Comparison of ENCODE assay signal across 8 mouse cellular contexts in the genomic region with DNA sequence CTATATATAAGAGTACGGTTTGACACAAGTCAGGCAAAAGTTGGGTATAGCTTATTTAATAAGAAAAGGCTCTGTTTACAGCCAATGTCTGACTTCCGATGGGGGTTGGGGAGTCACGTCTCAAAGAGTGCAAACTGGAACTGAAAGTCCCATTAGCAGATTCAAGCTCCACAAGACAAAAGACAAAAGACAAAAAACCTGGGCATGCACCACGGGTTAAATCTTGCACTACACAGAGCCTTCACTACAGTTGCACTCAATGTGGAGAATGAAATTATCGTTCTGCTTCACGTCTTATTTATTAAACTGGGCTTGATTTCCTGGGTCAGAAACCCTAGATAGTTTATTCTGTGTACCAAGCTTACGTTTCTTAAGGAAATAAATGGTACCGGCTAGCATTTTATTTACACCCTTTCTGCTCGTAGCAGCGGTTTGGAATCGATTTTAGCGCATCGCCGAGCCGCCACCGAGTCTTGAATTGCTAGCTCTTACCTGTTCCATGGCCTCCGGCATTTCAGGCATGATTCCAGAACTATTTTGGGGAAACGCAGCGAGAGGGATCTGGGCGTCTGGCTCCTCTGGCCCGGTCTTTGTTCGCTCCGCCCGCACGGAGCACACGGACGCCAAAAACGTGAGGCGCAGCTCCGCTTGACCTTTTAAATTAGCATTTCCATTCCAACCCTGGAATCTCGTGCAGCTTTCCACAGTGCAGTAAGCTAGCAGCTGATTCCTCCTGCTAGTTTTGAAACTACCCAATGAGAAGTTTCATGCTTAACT. TPM values are rescaled to one million over a fixed set of nuclear protein-coding genes. Genes with fewer than 3 reads are reported as not detected.
DNase-seq lines count a peak whose midpoint lies in the region; ATAC-seq lines count a peak whose summit lies in the region.

No protein-coding gene starts in this region.

- peak overlapping the region; percentile 89 for H3K4me3 ChIP-seq in hindbrain, embryonic 13.5 days
- H3K4me3 ChIP-seq in macrophage (ENCODE audit: inconsistent target) = peak overlapping the region; percentile 76

- peak overlapping the region; percentile 96 for H3K4me2 ChIP-seq in hindbrain, embryonic 13.5 days

- peak; percentile 96 for DNase-seq in R1 (ENCODE audit: low read depth, low spot score)
- peak; percentile 74 for DNase-seq in cerebellum, adult 8-10 months
- DNase-seq in frontal cortex, postnatal 14 days (ENCODE audit: low spot score in 2 of 2) = peak; percentile 38 to 40
- peak; percentile 41 to 48 for DNase-seq in layer of hippocampus, postnatal 36 days
- peak; percentile 70 to 78 for DNase-seq in right cerebral cortex, postnatal 10 days (ENCODE audit: low spot score in 2 of 2)
- DNase-seq in urinary bladder, postnatal 4 days (ENCODE audit: low spot score in 2 of 2) = peak; percentile 51 to 63

- H3K9ac ChIP-seq in hindbrain, embryonic 13.5 days = peak overlapping the region; percentile 81

- H3K27ac ChIP-seq in hindbrain, embryonic 13.5 days = peak overlapping the region; percentile 93
- H3K27ac ChIP-seq in macrophage = peak overlapping the region; percentile 85

- WGBS in hindbrain, embryonic 13.5 days = under 1% methylated on average over 31 of the region's 31 CpGs
- WGBS in macrophage (ENCODE audit: missing documents) = under 1% methylated on average over 31 of the region's 31 CpGs

- H3K27me3 ChIP-seq in hindbrain, embryonic 13.5 days = no peaks in the 10 kb centered on the region

- peaks cover 37% of the 10 kb centered on the region for H3K4me1 ChIP-seq in hindbrain, embryonic 13.5 days (replicated peaks)

- H3K9me3 ChIP-seq in hindbrain, embryonic 13.5 days = no peaks in the 10 kb centered on the region

- peaks cover 38% of the 10 kb centered on the region for H3K79me2 ChIP-seq in macrophage (ENCODE audit: inconsistent target)

- peak; percentile 50 for ATAC-seq in hindbrain, embryonic 13.5 days (ENCODE audit: low FRiP score)

- no peaks in the 10 kb centered on the region for H3K36me3 ChIP-seq in hindbrain, embryonic 13.5 days
- H3K36me3 ChIP-seq in macrophage (ENCODE audit: inconsistent target) = no peaks in the 10 kb centered on the region

RNA-seq across cellular contexts. Expression of a gene that starts 0.5 kb away (rescaled TPM):
- polyA plus RNA-seq in hindbrain, embryonic 13.5 days (2015; fragmentation: Nextera tagmentation; extraction: Ambion mirVana) = 65.8 and 70.0 TPM in 2 replicates
- total RNA-seq in layer of hippocampus, postnatal 36 days (2021) = 100 to 1,000 TPM; 120 to 130 TPM
- total RNA-seq in macrophage (2018; cell fraction: chromatin; rRNA removed) = 100 to 1,000 TPM in 3 of 26 experiments, 10 to 100 TPM in 21, 1 to 10 TPM in 2; 6.4 to 103 (median 41.3) TPM
- total RNA-seq in macrophage (2018; cell fraction: cytosol; rRNA removed) = 10 to 100 TPM; 25.1 to 57.4 (median 48.2) TPM
- 10 to 100 TPM; 11.4 to 84.9 (median 36.2) TPM for total RNA-seq in macrophage (2018; cell fraction: nucleus; rRNA removed)
- polyA plus RNA-seq in macrophage (2018) = 28.8 to 55.1 TPM (median 43.4 TPM) in 3 replicates

RNA-seq across cellular contexts. Expression of a gene that starts 38.7 kb away (rescaled TPM):
- 10.0 and 11.2 TPM in 2 replicates for polyA plus RNA-seq in hindbrain, embryonic 13.5 days (2015; fragmentation: Nextera tagmentation; extraction: Ambion mirVana)
- under 1 TPM; 0.30 to 0.61 TPM for total RNA-seq in layer of hippocampus, postnatal 36 days (2021)
- 10 to 100 TPM in 1 of 26 experiments, 1 to 10 TPM in 15, under 1 TPM in 8, not detected in 2; 0.33 to 13.5 (median 1.5) TPM for total RNA-seq in macrophage (2018; cell fraction: chromatin; rRNA removed)
- total RNA-seq in macrophage (2018; cell fraction: cytosol; rRNA removed) = 1 to 10 TPM in 14 of 26 experiments, under 1 TPM in 12; 0.38 to 5.5 (median 1.4) TPM
- 1 to 10 TPM in 11 of 26 experiments, under 1 TPM in 15; 0.23 to 6.2 (median 0.91) TPM for total RNA-seq in macrophage (2018; cell fraction: nucleus; rRNA removed)
- 0.32 to 7.1 TPM (median 3.3 TPM) in 3 replicates for polyA plus RNA-seq in macrophage (2018)

RNA-seq across cellular contexts. Expression of a gene that starts 39.0 kb away (rescaled TPM):
- 74.8 and 79.1 TPM in 2 replicates for polyA plus RNA-seq in hindbrain, embryonic 13.5 days (2015; fragmentation: Nextera tagmentation; extraction: Ambion mirVana)
- total RNA-seq in layer of hippocampus, postnatal 36 days (2021) = 10 to 100 TPM; 20.4 to 22.1 TPM
- total RNA-seq in macrophage (2018; cell fraction: chromatin; rRNA removed) = 10 to 100 TPM in 19 of 26 experiments, 1 to 10 TPM in 7; 3.3 to 55.8 (median 18.0) TPM
- total RNA-seq in macrophage (2018; cell fraction: cytosol; rRNA removed) = 10 to 100 TPM; 19.9 to 45.8 (median 28.3) TPM
- 10 to 100 TPM in 22 of 26 experiments, 1 to 10 TPM in 4; 6.1 to 48.9 (median 15.6) TPM for total RNA-seq in macrophage (2018; cell fraction: nucleus; rRNA removed)
- 35.8 to 54.5 TPM (median 53.0 TPM) in 3 replicates for polyA plus RNA-seq in macrophage (2018)

Comparison
In these comparisons a context has a peak if more than half of its experiments do, and no peak if none do; other contexts are left out.
1. Peak in every context shown above with its lines: DNase-seq, ATAC-seq, H3K4me3 ChIP-seq and H3K27ac ChIP-seq.
2. DNase-seq: peak in every context shown above with its lines; median percentile 96 in R1; 74 in cerebellum, adult 8-10 months; 74 in right cerebral cortex, postnatal 10 days; 57 in urinary bladder, postnatal 4 days; 44 in layer of hippocampus, postnatal 36 days; 39 in frontal cortex, postnatal 14 days.